Comparison of ENCODE assay signal across 22 mouse cellular contexts in the genomic region with DNA sequence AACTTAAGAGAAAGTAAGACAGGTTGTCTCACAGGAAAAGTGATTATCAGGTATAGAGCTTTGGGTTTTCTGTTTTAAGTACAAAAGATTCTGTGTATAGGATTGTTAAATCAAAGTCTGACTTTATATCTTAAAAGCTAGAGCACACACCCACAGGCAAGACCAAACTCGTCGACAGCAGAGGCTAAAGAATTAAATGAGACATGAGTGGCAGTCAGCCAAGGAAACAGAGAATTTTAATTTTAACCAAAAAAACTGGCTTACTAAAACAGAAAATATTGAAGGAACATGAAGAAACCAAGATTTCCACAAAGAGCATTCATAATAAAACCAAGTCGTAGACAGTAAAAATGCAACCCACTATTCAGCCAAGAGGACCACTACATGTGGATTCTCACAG.
DNase-seq lines count a peak whose midpoint lies in the region; ATAC-seq and TF ChIP-seq lines count a peak whose summit lies in the region.
"Had no signal": no experiment of that assay in that cellular context is flagged by ENCODE, and none has a peak within 500 bp of the region (broad histone marks: within the 10 kb centered on the region; RNA-seq: fewer than 3 reads in every experiment).

No protein-coding gene starts in this region.

- peak; percentile 67 for DNase-seq in kidney, adult 2 months
- DNase-seq in limb, embryonic 14.5 days (ENCODE audit: low spot score): peak; percentile 47
- DNase-seq in limb, embryonic 10.5 days (ENCODE audit: low spot score): no peak
- DNase-seq in adipocyte (ENCODE audit: low spot score): peak; percentile 19
- DNase-seq in heart, postnatal 4 days: no peak
- DNase-seq: adrenal gland, adult 8-10 months; cerebellum, adult 18-20 months; gastrocnemius, adult 2 months; heart, adult 18-20 months; kidney, adult 8-10 months; lung, postnatal 4 days; thymus, postnatal 4 days had no signal

- H3K4me2 ChIP-seq in kidney, embryonic 14.5 days (replicated peaks; ENCODE audit: low read depth, low read length): no peak overlapping the region
- H3K4me2 ChIP-seq in limb, embryonic 14.5 days (replicated peaks; ENCODE audit: low read depth, low read length, severe bottlenecking): no peak overlapping the region
- no peak overlapping the region for H3K4me2 ChIP-seq in embryonic facial prominence, embryonic 15.5 days (replicated peaks)
- H3K4me2 ChIP-seq: embryonic facial prominence, embryonic 12.5 days; forebrain, embryonic 12.5 days; heart, embryonic 15.5 days; liver, embryonic 15.5 days; midbrain, embryonic 11.5 days; neural tube, embryonic 13.5 days had no signal

- no peaks in the 10 kb centered on the region for H3K27me3 ChIP-seq in kidney, adult 2 months (replicated peaks; ENCODE audit: control insufficient read depth, insufficient read depth, low read length)
- H3K27me3 ChIP-seq in kidney, embryonic 14.5 days (ENCODE audit: control insufficient read depth, insufficient read depth, low read length): no peaks in the 10 kb centered on the region
- no peaks in the 10 kb centered on the region for H3K27me3 ChIP-seq in limb, embryonic 14.5 days (ENCODE audit: control insufficient read depth, insufficient read depth, low read length)
- H3K27me3 ChIP-seq in limb, embryonic 10.5 days (ENCODE audit: low read depth, poor library complexity, severe bottlenecking): no peaks in the 10 kb centered on the region
- H3K27me3 ChIP-seq in embryonic facial prominence, embryonic 15.5 days: no peaks in the 10 kb centered on the region
- H3K27me3 ChIP-seq: embryonic facial prominence, embryonic 12.5 days; forebrain, embryonic 12.5 days; heart, embryonic 15.5 days; liver, embryonic 15.5 days; neural tube, embryonic 13.5 days had no signal

- no peaks in the 10 kb centered on the region for H3K36me3 ChIP-seq in kidney, adult 2 months (ENCODE audit: control insufficient read depth, insufficient read depth, low read length)
- no peaks in the 10 kb centered on the region for H3K36me3 ChIP-seq in kidney, embryonic 14.5 days (ENCODE audit: control insufficient read depth, insufficient read depth, low read length)
- H3K36me3 ChIP-seq in limb, embryonic 14.5 days (ENCODE audit: control insufficient read depth, insufficient read depth, low read length): no peaks in the 10 kb centered on the region
- no peaks in the 10 kb centered on the region for H3K36me3 ChIP-seq in limb, embryonic 10.5 days
- no peaks in the 10 kb centered on the region for H3K36me3 ChIP-seq in embryonic facial prominence, embryonic 15.5 days
- H3K36me3 ChIP-seq: embryonic facial prominence, embryonic 12.5 days; forebrain, embryonic 12.5 days; heart, embryonic 15.5 days; hindbrain, embryonic 10.5 days; liver, embryonic 15.5 days; neural tube, embryonic 13.5 days had no signal

- no peak for TF ChIP-seq CTCF in kidney, adult 2 months (conservative IDR thresholded peaks at IDR 0.05; ENCODE audit: insufficient read depth, insufficient read length, low read depth, low read length)

- 31% methylated on average over 3 of the region's 3 CpGs for WGBS in kidney, adult 2 months
- WGBS in kidney, embryonic 14.5 days: 74% methylated on average over 3 of the region's 3 CpGs
- WGBS in limb, embryonic 14.5 days: 42% methylated on average over 3 of the region's 3 CpGs
- WGBS in limb, embryonic 10.5 days: 88% methylated on average over 3 of the region's 3 CpGs
- WGBS in embryonic facial prominence, embryonic 15.5 days: 18% methylated on average over 3 of the region's 3 CpGs

- no peaks in the 10 kb centered on the region for H3K9me3 ChIP-seq in kidney, embryonic 14.5 days (ENCODE audit: control insufficient read depth, low read length)
- H3K9me3 ChIP-seq in limb, embryonic 14.5 days (ENCODE audit: control insufficient read depth, low read length): no peaks in the 10 kb centered on the region
- H3K9me3 ChIP-seq in limb, embryonic 10.5 days (replicated peaks): no peaks in the 10 kb centered on the region
- no peaks in the 10 kb centered on the region for H3K9me3 ChIP-seq in embryonic facial prominence, embryonic 15.5 days (replicated peaks)
- H3K9me3 ChIP-seq: embryonic facial prominence, embryonic 12.5 days; forebrain, embryonic 12.5 days; heart, embryonic 15.5 days; hindbrain, embryonic 10.5 days; liver, embryonic 15.5 days; neural tube, embryonic 13.5 days had no signal

- H3K4me1 ChIP-seq in kidney, adult 2 months (ENCODE audit: control insufficient read depth, insufficient read depth, low read length): peaks cover 8% of the 10 kb centered on the region; the same call in 1 of the 2 replicates
- H3K4me1 ChIP-seq in kidney, embryonic 14.5 days (ENCODE audit: control insufficient read depth, insufficient read depth, low read length): 0 out of 2 replicates have a peak, but pooled peaks cover 7% of the 10 kb centered on the region
- peaks cover 10% of the 10 kb centered on the region for H3K4me1 ChIP-seq in limb, embryonic 14.5 days (ENCODE audit: control insufficient read depth, insufficient read depth, low read length)
- no peaks in the 10 kb centered on the region for H3K4me1 ChIP-seq in limb, embryonic 10.5 days
- peaks cover 19% of the 10 kb centered on the region for H3K4me1 ChIP-seq in embryonic facial prominence, embryonic 15.5 days
- H3K4me1 ChIP-seq: embryonic facial prominence, embryonic 12.5 days; hindbrain, embryonic 10.5 days had no signal

- H3K9ac ChIP-seq in kidney, embryonic 14.5 days (ENCODE audit: low read depth, low read length): no peak overlapping the region
- H3K9ac ChIP-seq in limb, embryonic 14.5 days (ENCODE audit: low read depth, low read length, severe bottlenecking): no peak overlapping the region
- no peak overlapping the region for H3K9ac ChIP-seq in embryonic facial prominence, embryonic 15.5 days
- H3K9ac ChIP-seq: embryonic facial prominence, embryonic 12.5 days; forebrain, embryonic 12.5 days; heart, embryonic 15.5 days; liver, embryonic 15.5 days; neural tube, embryonic 13.5 days had no signal

- no peak for TF ChIP-seq POLR2A in kidney, adult 2 months (IDR thresholded peaks at IDR 0.05; ENCODE audit: low read depth, low read length)
- TF ChIP-seq POLR2A in limb, embryonic 14.5 days (IDR thresholded peaks at IDR 0.05; ENCODE audit: borderline replicate concordance, extremely low read depth, insufficient read depth, insufficient read length): no peak

- H3K27ac ChIP-seq in kidney, adult 2 months (ENCODE audit: insufficient read depth, low read depth, low read length): no peak overlapping the region
- H3K27ac ChIP-seq in kidney, embryonic 14.5 days (ENCODE audit: low read depth, low read length): no peak overlapping the region
- no peak overlapping the region for H3K27ac ChIP-seq in limb, embryonic 14.5 days (replicated peaks; ENCODE audit: low read depth, low read length)
- H3K27ac ChIP-seq in limb, embryonic 10.5 days: no peak overlapping the region
- 0 out of 2 replicates have a peak overlapping the region, but pooled peaks have one; percentile 66 for H3K27ac ChIP-seq in embryonic facial prominence, embryonic 15.5 days (replicated peaks)
- H3K27ac ChIP-seq: embryonic facial prominence, embryonic 12.5 days; forebrain, embryonic 12.5 days; gastrocnemius, adult 2 months; heart, embryonic 15.5 days; hindbrain, embryonic 10.5 days; liver, embryonic 15.5 days; neural tube, embryonic 13.5 days had no signal

- no peak for ATAC-seq in kidney, embryonic 14.5 days (ENCODE audit: low FRiP score, low TSS enrichment)
- no peak for ATAC-seq in limb, embryonic 14.5 days (ENCODE audit: low FRiP score, low read depth)
- no peak for ATAC-seq in embryonic facial prominence, embryonic 15.5 days (ENCODE audit: insufficient number of reproducible peaks, low FRiP score, low TSS enrichment, low read depth)
- ATAC-seq: CD4-positive, CD25-positive, alpha-beta regulatory T cell, adult 4 months had no signal

- no peak overlapping the region for H3K4me3 ChIP-seq in kidney, adult 2 months (ENCODE audit: insufficient read depth, low read depth, low read length)
- H3K4me3 ChIP-seq in kidney, embryonic 14.5 days (ENCODE audit: low read length): no peak overlapping the region
- H3K4me3 ChIP-seq in limb, embryonic 14.5 days (replicated peaks; ENCODE audit: low read length): no peak overlapping the region
- no peak overlapping the region for H3K4me3 ChIP-seq in limb, embryonic 10.5 days
- no peak overlapping the region for H3K4me3 ChIP-seq in embryonic facial prominence, embryonic 15.5 days (replicated peaks)
- H3K4me3 ChIP-seq: embryonic facial prominence, embryonic 12.5 days; forebrain, embryonic 12.5 days; gastrocnemius, adult 2 months; heart, embryonic 15.5 days; hindbrain, embryonic 10.5 days; liver, embryonic 15.5 days; neural tube, embryonic 13.5 days had no signal

Comparison
In these comparisons a context has a peak if more than half of its experiments do, and no peak if none do; other contexts are left out.
1. DNase-seq: peak in kidney, adult 2 months (single experiment), limb, embryonic 14.5 days (single experiment) and adipocyte (single experiment); none in limb, embryonic 10.5 days (single experiment) and heart, postnatal 4 days (single experiment).